Mouse (Mus musculus): ENCODE data around the gene Sirt1.

- TF ChIP-seq USF1 (IDR thresholded peaks at IDR 0.05; ENCODE audit: low read depth, low read length) (no peak), KAT2A (IDR thresholded peaks at IDR 0.05; ENCODE audit: insufficient replicate concordance, low read length) (no peak), MXI1 (IDR thresholded peaks at IDR 0.05; ENCODE audit: low read depth, low read length) (no peak), POLR2A (IDR thresholded peaks at IDR 0.05; ENCODE audit: low read depth, low read length) (no peak), EP300 (IDR thresholded peaks at IDR 0.05; ENCODE audit: low read length) (no peak), UBTF (IDR thresholded peaks at IDR 0.05; ENCODE audit: low read depth, low read length) (no peak)
These were observed 109.1 kb downstream of the Sirt1 start for GRCm38 (mm10) chr10:63272401-63272800.

Data from CH12.LX (cell line).